Mouse (Mus musculus) T-helper 1 cell (primary cell): ENCODE measurements around the gene Mapre1.

ENCODE experiments used
- in situ Hi-C: fragments of 300-600 bp; cut with MboI, MseI; formaldehyde crosslinking; loops from one replicate; pipeline ENCODE4 v1.15.1; 2025; ENCODE audit warnings: high pct_unique_total_duplicates

Gene Mapre1

GRCm38 (mm10) chr2:153778638-153779362 is 37.7 kb downstream of the Mapre1 start:
- in situ Hi-C loops: no loop called here

GRCm38 (mm10) chr2:153779394-153779981 is 38.4 kb downstream of the Mapre1 start, which contains the start of gene Efcab8:
TSS of gene Efcab8 (plus strand) at chr2:153779931.
- in situ Hi-C loops: no loop called here

GRCm38 (mm10) chr2:153781181-153781580 is 40.1 kb downstream of the Mapre1 start:
- in situ Hi-C loops: no loop called here

GRCm38 (mm10) chr2:153784668-153785067 is 43.6 kb downstream of the Mapre1 start:
- in situ Hi-C loops: no loop called here

GRCm38 (mm10) chr2:153793366-153793765 is 52.3 kb downstream of the Mapre1 start:
- in situ Hi-C loops: no loop called here

GRCm38 (mm10) chr2:153795090-153795489 is 54.0 kb downstream of the Mapre1 start:
- in situ Hi-C loops: no loop called here

GRCm38 (mm10) chr2:153807464-153807863 is 66.4 kb downstream of the Mapre1 start:
- in situ Hi-C loops: loop anchor here (5.0 kb wide), 1 partner anchor 115 kb away; no protein-coding TSS in a partner anchor

- in situ Hi-C loops: loop anchor here (5.0 kb wide), 1 partner anchor 114 kb away; no protein-coding TSS in a partner anchor
Observed at GRCm38 (mm10) chr2:153808146-153808545, 67.1 kb downstream of the Mapre1 start.

- in situ Hi-C loops: loop anchor here (5.0 kb wide), 1 partner anchor 113 kb away; no protein-coding TSS in a partner anchor
Observed at GRCm38 (mm10) chr2:153808841-153809240, 67.8 kb downstream of the Mapre1 start.

- in situ Hi-C loops: loop anchor here (5.0 kb wide), 1 partner anchor 112 kb away; no protein-coding TSS in a partner anchor
Observed at GRCm38 (mm10) chr2:153809921-153810320, 68.8 kb downstream of the Mapre1 start.

- in situ Hi-C loops: no loop called here
Observed at GRCm38 (mm10) chr2:153822005-153822543, 81.0 kb downstream of the Mapre1 start.
